Mouse (Mus musculus): ENCODE results near the gene Axin1. TPM values are rescaled to one million over a fixed set of nuclear protein-coding genes. Genes with fewer than 3 reads are reported as not detected.

Gene Axin1
- total and polyA plus RNA-seq, 3 experiments = 27.8 to 38.8 (median 28.5) TPM

- no peak overlapping the region for H3K27ac ChIP-seq (ENCODE audit: insufficient read depth, low read depth)
- dilution Hi-C loops (cut with MboI; ENCODE audit: extremely low pct_ligation_motif_present, extremely low pct_unique_long_range_greater_than_20kb, low sequenced_read_pairs) = no loop called here
Observed at GRCm38 (mm10) chr17:26137751-26138130, 747 bp upstream of the Axin1 start.

GRCm38 (mm10) chr17:26138901-26139381 is 453 bp downstream of the Axin1 start:
- H3K9me3 ChIP-seq (replicated peaks; ENCODE audit: low read length) = no peaks in the 10 kb centered on the region
- H3K4me2 ChIP-seq (ENCODE audit: insufficient read depth, low read depth, poor library complexity, severe bottlenecking) = peak overlapping the region; percentile 65
- peaks cover 10 to 35% of the 10 kb centered on the region in 2 experiments for H3K36me3 ChIP-seq (replicated peaks in 1 of 2; ENCODE audit: control insufficient read depth in 1 of 2, insufficient read depth in 1 of 2, low read length in 1 of 2)
- H3K4me1 ChIP-seq (ENCODE audit: control insufficient read depth in 1 of 2, insufficient read depth in 2 of 2) = peaks cover 9 to 42% of the 10 kb centered on the region in 2 experiments
- H3K79me2 ChIP-seq (replicated peaks; ENCODE audit: control insufficient read depth, extremely low read depth, insufficient read depth, poor library complexity, severe bottlenecking) = peaks cover 43% of the 10 kb centered on the region
- no peak overlapping the region for H3K27ac ChIP-seq (ENCODE audit: insufficient read depth, low read depth)
- peak overlapping the region; percentile 88 to 99 (median 88) for H3K4me3 ChIP-seq (replicated peaks in 1 of 3; ENCODE audit: low read depth in 2 of 3, low read length in 2 of 3, poor library complexity in 1 of 3)
- in situ Hi-C loops (cut with MboI; ENCODE audit: low pct_ligation_motif_present, low pct_unique_long_range_greater_than_20kb, low sequenced_read_pairs) = no loop called here
- peak overlapping the region; percentile 97 for H3K9ac ChIP-seq (ENCODE audit: insufficient read depth, low read depth)
- no peaks in the 10 kb centered on the region for H3K27me3 ChIP-seq (replicated peaks)
- dilution Hi-C loops (cut with MboI; ENCODE audit: extremely low pct_ligation_motif_present, extremely low pct_unique_long_range_greater_than_20kb, low sequenced_read_pairs) = no loop called here
- TF ChIP-seq ELF1 (IDR thresholded peaks at IDR 0.05; ENCODE audit: low read depth, low read length) = peak; percentile 71
- TF ChIP-seq SIN3A (IDR thresholded peaks at IDR 0.05; ENCODE audit: low read length) = peak; percentile 34; the same call in 1 of the 2 replicates
- TF ChIP-seq MEF2A (IDR thresholded peaks at IDR 0.05; ENCODE audit: borderline replicate concordance, low read depth, low read length) = no peak
- TF ChIP-seq UBTF (IDR thresholded peaks at IDR 0.05; ENCODE audit: low read depth, low read length) = peak; percentile 26; the same call in 1 of the 2 replicates
- TF ChIP-seq ZKSCAN1 (IDR thresholded peaks at IDR 0.05; ENCODE audit: borderline replicate concordance, low read depth, low read length) = no peak
- TF ChIP-seq NRF1 (IDR thresholded peaks at IDR 0.05; ENCODE audit: low read depth, low read length) = no peak
- DNase-seq (ENCODE audit: extremely low read depth) = peak; percentile 21

More at GRCm38 (mm10) chr17:26137751-26138130, 747 bp upstream of the Axin1 start:
- Histone ChIP-seq H3K9me3 (replicated peaks; ENCODE audit: low read length) (no peaks in the 10 kb centered on the region), H3K79me2 (replicated peaks; ENCODE audit: control insufficient read depth, extremely low read depth, insufficient read depth, poor library complexity, severe bottlenecking) (peaks cover 34% of the 10 kb centered on the region), H3K36me3 (replicated peaks in 1 of 2; ENCODE audit: control insufficient read depth in 1 of 2, insufficient read depth in 1 of 2, low read length in 1 of 2) (peaks cover 2 to 32% of the 10 kb centered on the region in 2 experiments), H3K4me2 (ENCODE audit: insufficient read depth, low read depth, poor library complexity, severe bottlenecking) (peak overlapping the region; percentile 53), H3K9ac (ENCODE audit: insufficient read depth, low read depth) (peak overlapping the region; percentile 48), H3K4me1 (ENCODE audit: control insufficient read depth in 1 of 2, insufficient read depth in 2 of 2) (peaks cover 9 to 39% of the 10 kb centered on the region in 2 experiments), H3K27me3 (replicated peaks) (no peaks in the 10 kb centered on the region), H3K4me3 (replicated peaks in 1 of 3; ENCODE audit: low read depth in 2 of 3, low read length in 2 of 3, poor library complexity in 1 of 3) (peak overlapping the region; percentile 23 to 88 (median 34))
- in situ Hi-C loops (cut with MboI; ENCODE audit: low pct_ligation_motif_present, low pct_unique_long_range_greater_than_20kb, low sequenced_read_pairs) = no loop called here
- TF ChIP-seq ETS1 (conservative IDR thresholded peaks at IDR 0.05; ENCODE audit: low read depth, low read length) = no peak
- DNase-seq (ENCODE audit: extremely low read depth) = no peak

- peaks cover 19 to 64% of the 10 kb centered on the region in 2 experiments for H3K36me3 ChIP-seq (replicated peaks in 1 of 2; ENCODE audit: control insufficient read depth in 1 of 2, insufficient read depth in 1 of 2, low read length in 1 of 2)
- H3K79me2 ChIP-seq (replicated peaks; ENCODE audit: control insufficient read depth, extremely low read depth, insufficient read depth, poor library complexity, severe bottlenecking) = peaks cover 58% of the 10 kb centered on the region
- in situ Hi-C loops (cut with MboI; ENCODE audit: low pct_ligation_motif_present, low pct_unique_long_range_greater_than_20kb, low sequenced_read_pairs) (no loop called here), dilution Hi-C loops (cut with MboI; ENCODE audit: extremely low pct_ligation_motif_present, extremely low pct_unique_long_range_greater_than_20kb, low sequenced_read_pairs) (no loop called here)
- H3K4me1 ChIP-seq (ENCODE audit: control insufficient read depth in 1 of 2, insufficient read depth in 2 of 2) = peaks cover 6 to 35% of the 10 kb centered on the region in 2 experiments
- DNase-seq (ENCODE audit: extremely low read depth) = no peak
- no peak overlapping the region for H3K4me2 ChIP-seq (ENCODE audit: insufficient read depth, low read depth, poor library complexity, severe bottlenecking)
- H3K27me3 ChIP-seq (replicated peaks) = no peaks in the 10 kb centered on the region
- no peaks in the 10 kb centered on the region for H3K9me3 ChIP-seq (replicated peaks; ENCODE audit: low read length)
- no peak overlapping the region for H3K27ac ChIP-seq (ENCODE audit: insufficient read depth, low read depth)
- no peak overlapping the region for H3K9ac ChIP-seq (ENCODE audit: insufficient read depth, low read depth)
- H3K4me3 ChIP-seq (replicated peaks in 1 of 3; ENCODE audit: low read depth in 2 of 3, low read length in 2 of 3, poor library complexity in 1 of 3) = no peak overlapping the region
- TF ChIP-seq MYC (IDR thresholded peaks at IDR 0.05; ENCODE audit: low read depth, low read length) (no peak), USF2 (conservative IDR thresholded peaks at IDR 0.05; ENCODE audit: low read depth, low read length) (no peak), ELF1 (IDR thresholded peaks at IDR 0.05; ENCODE audit: low read depth, low read length) (no peak), RAD21 (IDR thresholded peaks at IDR 0.05; ENCODE audit: low read depth, low read length) (no peak), JUND (conservative IDR thresholded peaks at IDR 0.05; ENCODE audit: low read depth, low read length) (no peak), HCFC1 (IDR thresholded peaks at IDR 0.05; ENCODE audit: low read depth, low read length) (no peak), PAX5 (IDR thresholded peaks at IDR 0.05; ENCODE audit: low read length) (no peak), CHD2 (IDR thresholded peaks at IDR 0.05; ENCODE audit: low read length) (no peak), JUN (IDR thresholded peaks at IDR 0.05; ENCODE audit: insufficient read depth, low read depth, low read length) (no peak), EP300 (IDR thresholded peaks at IDR 0.05; ENCODE audit: low read length) (no peak), USF1 (IDR thresholded peaks at IDR 0.05; ENCODE audit: low read depth, low read length) (no peak)
Observed at GRCm38 (mm10) chr17:26142796-26143195, 4.3 kb downstream of the Axin1 start.

All from CH12.LX (cell line).